Mouse (Mus musculus) midbrain, postnatal 0 days (tissue): ENCODE measurements around the gene Clasp1. TPM values are rescaled to one million over a fixed set of nuclear protein-coding genes. Genes with fewer than 3 reads are reported as not detected.

Source experiments
- ATAC-seq: fragments of 200-750 bp; cut with Nextera tagmentation; 2 replicates; pipeline ENCODE4 v1.8.0; 2017; ENCODE audit warnings: moderate number of reproducible peaks, mild to moderate bottlenecking, moderate TSS enrichment, moderate library complexity; ENCODE audit not compliant: low FRiP score
- DNase-seq: peaks from one replicate; pipeline ENCODE4 v3.0.0-alpha.2; 2015; ENCODE audit warnings: low spot score
- H3K27ac ChIP-seq: fragments of 300-500 bp; sonication (generic); 2 replicates; pipeline ENCODE4 v1.5.1; 2014; ENCODE audit warnings: low read depth, mild to moderate bottlenecking, low read length, mixed read lengths
- H3K27me3 ChIP-seq: fragments of 300-500 bp; sonication (generic); 2 replicates; pipeline ENCODE4 v1.6.1; 2014; ENCODE audit warnings: low read length, control low read depth, mixed read lengths; ENCODE audit not compliant: insufficient read depth
- H3K36me3 ChIP-seq: fragments of 300-500 bp; sonication (generic); 2 replicates; pipeline ENCODE4 v1.6.1; 2014; ENCODE audit warnings: low read length, control low read depth, mixed read lengths; ENCODE audit not compliant: insufficient read depth
- H3K4me1 ChIP-seq: fragments of 300-500 bp; sonication (generic); 2 replicates; pipeline ENCODE4 v1.6.1; 2014; ENCODE audit warnings: mild to moderate bottlenecking, control low read depth, antibody characterized with exemption, low read length, mixed read lengths; ENCODE audit not compliant: insufficient read depth
- H3K4me2 ChIP-seq: fragments of 300-500 bp; sonication (generic); 2 replicates; pipeline ENCODE4 v1.6.1; 2014; ENCODE audit warnings: low read depth, mild to moderate bottlenecking, low read length, mixed read lengths; ENCODE audit not compliant: poor library complexity, severe bottlenecking
- H3K4me3 ChIP-seq: fragments of 300-500 bp; sonication (generic); 2 replicates; pipeline ENCODE4 v1.5.1; 2014; ENCODE audit warnings: low read depth, mild to moderate bottlenecking, low read length, moderate library complexity
- H3K9ac ChIP-seq: fragments of 300-500 bp; sonication (generic); replicated peaks from 2 replicates; pipeline ENCODE4 v1.6.1; 2014; ENCODE audit warnings: mild to moderate bottlenecking, low read length, moderate library complexity, mixed read lengths; ENCODE audit not compliant: poor library complexity, severe bottlenecking
- H3K9me3 ChIP-seq: fragments of 300-500 bp; sonication (generic); 2 replicates; pipeline ENCODE4 v1.6.1; 2016; ENCODE audit warnings: low read length, control low read depth
- CTCF ChIP-seq: IDR thresholded peaks from 2 replicates; pipeline ENCODE4 v1.5.1; 2016; ENCODE audit warnings: antibody characterized with exemption, mild to moderate bottlenecking
- WGBS: fragments of 180-500 bp; shearing (Covaris S2); extraction: QIAGEN DNeasy Blood & Tissue Kit; methylation state at CpG from one replicate; pipeline ENCODE4 v1.1.7; 2014; 5-methylcytosine and 5-hydroxymethylcytosine counted together
- polyA plus RNA-seq: library from polyadenylated mRNA; unstranded; fragments of >200 nt; fragmentation: Nextera tagmentation; extraction: Ambion mirVana; gene quantifications from 2 replicates; pipeline ENCODE4 v1.2.1, GENCODE M21; 2015
- total RNA-seq: library from RNA; depleted of rRNA; stranded (reverse); fragments of >200 nt; gene quantifications from 2 replicates; pipeline ENCODE4 v1.2.3, GENCODE M21; 2014

Gene Clasp1
- total and polyA plus RNA-seq, 2 experiments from 2014 or later: 75.9 to 141 TPM

DNA sequence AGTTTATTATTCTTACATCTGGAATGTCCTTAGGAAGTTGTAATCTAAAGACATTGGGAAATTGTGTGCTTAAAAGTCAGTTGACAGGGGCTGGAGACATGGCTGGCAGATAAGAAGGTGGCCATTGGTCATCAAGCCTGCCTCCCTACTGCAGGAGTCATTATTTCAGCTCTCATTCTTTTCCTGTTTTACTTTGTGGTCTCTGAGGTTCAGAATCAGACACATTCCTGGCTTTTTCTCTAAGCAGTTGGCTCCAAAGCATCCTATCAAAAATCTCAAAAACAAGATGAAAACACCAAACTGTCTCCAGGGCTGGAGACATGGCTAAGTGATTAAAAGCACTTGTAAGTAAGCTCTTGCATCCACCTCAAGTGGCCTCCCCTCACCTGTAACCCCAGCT, 49.5 kb downstream of the Clasp1 start:
- Histone ChIP-seq H3K27me3 (no peaks in the 10 kb centered on the region), H3K4me2 (no peak overlapping the region), H3K9me3 (no peaks in the 10 kb centered on the region), H3K36me3 (no peaks in the 10 kb centered on the region), H3K4me1 (no peaks in the 10 kb centered on the region), H3K4me3 (no peak overlapping the region), H3K27ac (no peak overlapping the region), H3K9ac (no peak overlapping the region)
- DNase-seq (no peak), ATAC-seq (no peak)
- no peak for TF ChIP-seq CTCF

DNA sequence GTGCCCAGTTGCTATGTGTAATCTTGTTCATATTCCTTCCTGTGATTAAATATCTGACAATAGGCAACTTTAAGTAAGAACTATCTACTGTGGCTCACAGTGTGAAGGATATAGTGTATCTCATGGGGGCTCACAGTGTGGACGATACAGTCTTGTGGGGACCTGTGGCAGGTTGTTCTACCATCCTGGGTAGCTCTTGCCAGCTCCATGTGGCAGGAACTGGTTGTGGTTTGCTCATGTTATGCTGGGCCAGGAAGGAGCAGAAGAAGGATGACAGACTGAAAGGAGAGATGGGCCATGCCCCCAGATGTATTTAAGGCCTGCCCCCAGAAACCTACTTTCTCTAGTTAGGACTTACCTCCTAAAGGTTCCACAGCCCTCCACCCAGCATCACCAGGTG, 51.7 kb downstream of the Clasp1 start:
- no peak for TF ChIP-seq CTCF
- ATAC-seq: no peak
- DNase-seq: no peak
- Histone ChIP-seq H3K4me1 (no peaks in the 10 kb centered on the region; the same call in 1 of the 2 replicates), H3K36me3 (no peaks in the 10 kb centered on the region), H3K27me3 (no peaks in the 10 kb centered on the region), H3K9ac (no peak overlapping the region), H3K9me3 (no peaks in the 10 kb centered on the region), H3K27ac (no peak overlapping the region), H3K4me2 (no peak overlapping the region), H3K4me3 (no peak overlapping the region)
- 100% methylated on average over 1 of the region's 1 CpGs for WGBS

DNA sequence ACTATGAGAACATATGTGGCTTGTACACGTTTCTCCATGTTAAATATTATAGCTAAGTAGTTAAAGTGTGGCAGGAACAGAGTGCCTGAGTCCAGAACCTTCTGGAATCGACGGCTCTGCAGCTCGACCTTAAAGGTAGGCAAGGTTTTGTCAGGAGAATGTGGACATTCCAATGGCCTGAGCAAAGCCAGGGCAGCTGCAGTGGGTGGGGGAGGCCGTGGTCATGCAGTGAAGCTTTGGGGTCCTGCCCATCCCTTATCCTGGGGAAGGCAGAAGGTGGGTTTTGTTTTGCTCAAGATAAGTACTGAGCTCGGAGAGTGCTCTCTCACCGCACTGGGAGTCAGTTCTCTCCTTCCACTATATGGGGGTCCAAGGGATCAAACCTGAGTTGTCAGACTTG, 55.6 kb downstream of the Clasp1 start:
- H3K9me3 ChIP-seq: no peaks in the 10 kb centered on the region
- no peak overlapping the region for H3K27ac ChIP-seq
- no peak overlapping the region for H3K4me2 ChIP-seq
- DNase-seq (no peak), ATAC-seq (no peak)
- TF ChIP-seq CTCF: no peak
- no peaks in the 10 kb centered on the region for H3K27me3 ChIP-seq
- H3K4me1 ChIP-seq: no peaks in the 10 kb centered on the region; the same call in 1 of the 2 replicates
- H3K9ac ChIP-seq: no peak overlapping the region
- H3K36me3 ChIP-seq: no peaks in the 10 kb centered on the region
- 86% methylated on average over 7 of the region's 7 CpGs for whole genome bisulfite sequencing
- no peak overlapping the region for H3K4me3 ChIP-seq

DNA sequence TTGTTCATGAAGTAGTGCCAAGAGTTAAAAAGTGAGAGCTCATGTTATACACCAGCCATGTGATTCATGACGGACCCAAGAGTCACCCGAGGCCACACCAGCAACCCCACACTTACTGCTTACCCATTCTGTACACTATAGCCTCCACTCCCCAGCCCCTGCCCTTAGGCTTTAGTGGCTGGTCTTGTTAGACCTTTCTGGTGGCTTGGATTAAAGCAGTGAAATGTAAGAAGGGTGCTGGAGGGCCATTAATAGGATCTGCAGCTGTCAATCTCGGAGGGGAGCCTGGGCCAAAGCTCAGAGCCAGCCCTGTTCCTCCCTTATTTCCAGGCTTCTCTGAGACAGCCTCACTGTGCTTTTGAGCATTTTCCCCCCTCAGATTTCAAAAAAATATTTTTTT, 56.1 kb downstream of the Clasp1 start:
- no peak overlapping the region for H3K9ac ChIP-seq
- no peak overlapping the region for H3K27ac ChIP-seq
- no peaks in the 10 kb centered on the region for H3K9me3 ChIP-seq
- H3K4me3 ChIP-seq: no peak overlapping the region
- H3K4me2 ChIP-seq: no peak overlapping the region
- H3K27me3 ChIP-seq: no peaks in the 10 kb centered on the region
- H3K4me1 ChIP-seq: no peaks in the 10 kb centered on the region; the same call in 1 of the 2 replicates
- WGBS: 62% methylated on average over 3 of the region's 3 CpGs
- TF ChIP-seq CTCF: no peak
- no peak for DNase-seq
- no peak for ATAC-seq
- H3K36me3 ChIP-seq: no peaks in the 10 kb centered on the region

DNA sequence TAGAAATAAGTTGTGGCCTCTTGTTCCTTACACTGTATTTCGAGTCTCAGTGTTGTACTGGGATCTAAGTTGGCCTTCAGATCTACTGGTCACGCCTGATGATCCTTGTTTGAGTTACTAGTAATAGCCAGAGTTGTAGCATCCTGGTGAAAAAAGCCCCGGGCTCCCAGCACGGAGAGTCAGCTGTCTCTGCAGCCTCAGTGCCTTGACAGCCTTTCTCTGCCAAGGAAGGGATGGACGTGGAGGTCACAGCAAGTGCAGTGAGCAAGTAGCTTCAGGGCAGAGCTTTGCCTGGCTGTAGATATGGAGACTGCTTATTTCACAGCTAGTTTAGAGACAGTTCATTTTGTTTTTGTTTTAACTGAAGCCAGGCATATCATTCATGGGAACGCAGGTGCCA, 56.6 kb downstream of the Clasp1 start:
- no peak for TF ChIP-seq CTCF
- Histone ChIP-seq H3K27me3 (no peaks in the 10 kb centered on the region), H3K4me1 (no peaks in the 10 kb centered on the region; the same call in 1 of the 2 replicates), H3K27ac (no peak overlapping the region), H3K9me3 (no peaks in the 10 kb centered on the region), H3K4me3 (no peak overlapping the region), H3K4me2 (no peak overlapping the region), H3K36me3 (no peaks in the 10 kb centered on the region), H3K9ac (no peak overlapping the region)
- 65% methylated on average over 6 of the region's 6 CpGs for WGBS
- DNase-seq (no peak), ATAC-seq (no peak)

DNA sequence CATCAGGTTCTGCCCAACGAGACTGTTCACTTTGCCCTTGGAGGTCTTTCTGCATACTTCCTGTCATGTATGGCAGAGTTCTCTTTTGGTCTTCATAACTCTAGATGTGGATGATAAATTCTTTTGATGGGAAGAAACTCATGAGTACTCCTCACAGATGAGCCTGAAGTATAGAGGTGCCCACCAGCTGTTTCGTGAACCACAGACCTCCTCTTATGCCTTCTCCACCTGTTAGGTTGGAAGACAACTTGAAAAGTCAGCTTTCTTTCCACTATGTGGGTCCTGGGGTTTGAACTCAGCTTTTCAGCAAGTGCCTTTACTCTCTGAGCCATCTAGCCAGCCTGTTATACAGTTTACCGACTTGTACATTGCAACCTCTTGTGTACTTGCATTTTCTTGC, 57.1 kb downstream of the Clasp1 start:
- Histone ChIP-seq H3K4me1 (no peaks in the 10 kb centered on the region; the same call in 1 of the 2 replicates), H3K27ac (no peak overlapping the region), H3K4me3 (no peak overlapping the region), H3K36me3 (no peaks in the 10 kb centered on the region), H3K4me2 (no peak overlapping the region), H3K9me3 (no peaks in the 10 kb centered on the region), H3K27me3 (no peaks in the 10 kb centered on the region), H3K9ac (no peak overlapping the region)
- DNase-seq (no peak), ATAC-seq (no peak)
- WGBS: 97% methylated on average over 3 of the region's 3 CpGs
- no peak for TF ChIP-seq CTCF
